Mouse (Mus musculus): ENCODE data around the gene Dnajc15. TPM values are rescaled to one million over a fixed set of nuclear protein-coding genes. Genes with fewer than 3 reads are reported as not detected.
"Not testable (repeated sequence)": the region's sequence is repeated elsewhere in the genome, so short reads cannot be mapped to it uniquely, and the experiment has no call there.

Gene Dnajc15
- polyA plus RNA-seq, 1 experiment from 2014 or later, result 107 TPM

- WGBS, result 78% methylated on average over 3 of the region's 3 CpGs
- ATAC-seq (ENCODE audit: insufficient number of reproducible peaks, insufficient read depth, low FRiP score, low TSS enrichment, low read depth), result no peak
- Histone ChIP-seq H3K27me3 (no peaks in the 10 kb centered on the region), H3K4me2 (no peak overlapping the region), H3K4me3 (no peak overlapping the region), H3K27ac (no peak overlapping the region), H3K9ac (no peak overlapping the region), H3K9me3 (peaks cover 3% of the 10 kb centered on the region; the same call in 1 of the 2 replicates), H3K4me1 (no peaks in the 10 kb centered on the region), H3K36me3 (no peaks in the 10 kb centered on the region)
Observed at GRCm38 (mm10) chr14:77886376-77886775, 11.5 kb upstream of the Dnajc15 start.

GRCm38 (mm10) chr14:77882669-77883068 lies 7.7 kb upstream of the Dnajc15 start:
- Histone ChIP-seq H3K9me3 (no peaks in the 10 kb centered on the region), H3K4me2 (no peak overlapping the region), H3K9ac (no peak overlapping the region), H3K27ac (no peak overlapping the region), H3K27me3 (no peaks in the 10 kb centered on the region), H3K4me1 (no peaks in the 10 kb centered on the region), H3K36me3 (no peaks in the 10 kb centered on the region), H3K4me3 (no peak overlapping the region)
- ATAC-seq (ENCODE audit: insufficient number of reproducible peaks, insufficient read depth, low FRiP score, low TSS enrichment, low read depth), result no peak
- WGBS, result 55% methylated on average over 6 of the region's 6 CpGs

GRCm38 (mm10) chr14:77881998-77882397 lies 7.1 kb upstream of the Dnajc15 start:
- WGBS, result 45% methylated on average over 1 of the region's 1 CpGs
- Histone ChIP-seq H3K36me3 (no peaks in the 10 kb centered on the region), H3K27me3 (no peaks in the 10 kb centered on the region), H3K4me2 (no peak overlapping the region), H3K27ac (no peak overlapping the region), H3K9me3 (no peaks in the 10 kb centered on the region), H3K9ac (no peak overlapping the region), H3K4me3 (no peak overlapping the region), H3K4me1 (no peaks in the 10 kb centered on the region)
- ATAC-seq (ENCODE audit: insufficient number of reproducible peaks, insufficient read depth, low FRiP score, low TSS enrichment, low read depth), result no peak

GRCm38 (mm10) chr14:77877876-77878275 lies 3.0 kb upstream of the Dnajc15 start:
- H3K27me3 ChIP-seq; H3K4me2 ChIP-seq; H3K36me3 ChIP-seq; H3K4me1 ChIP-seq; H3K9ac ChIP-seq; ATAC-seq (ENCODE audit: insufficient number of reproducible peaks, insufficient read depth, low FRiP score, low TSS enrichment, low read depth); H3K4me3 ChIP-seq; H3K9me3 ChIP-seq; H3K27ac ChIP-seq: not testable (repeated sequence)
- 93% methylated on average over 2 of the region's 2 CpGs for WGBS

GRCm38 (mm10) chr14:77876199-77876598 lies 1.3 kb upstream of the Dnajc15 start:
- Histone ChIP-seq H3K4me1 (no peaks in the 10 kb centered on the region), H3K9me3 (no peaks in the 10 kb centered on the region), H3K27ac (no peak overlapping the region), H3K36me3 (no peaks in the 10 kb centered on the region; the same call in 1 of the 2 replicates), H3K9ac (no peak overlapping the region), H3K4me2 (no peak overlapping the region), H3K27me3 (no peaks in the 10 kb centered on the region), H3K4me3 (no peak overlapping the region)
- ATAC-seq (ENCODE audit: insufficient number of reproducible peaks, insufficient read depth, low FRiP score, low TSS enrichment, low read depth), result no peak
- 100% methylated on average over 1 of the region's 1 CpGs for WGBS

GRCm38 (mm10) chr14:77871380-77871975 lies 3.4 kb downstream of the Dnajc15 start:
- Histone ChIP-seq H3K4me3 (no peak overlapping the region), H3K36me3 (peaks cover 3% of the 10 kb centered on the region), H3K9me3 (no peaks in the 10 kb centered on the region), H3K4me1 (no peaks in the 10 kb centered on the region), H3K4me2 (no peak overlapping the region), H3K27me3 (no peaks in the 10 kb centered on the region), H3K27ac (no peak overlapping the region), H3K9ac (no peak overlapping the region)
- WGBS, result 84% methylated on average over 6 of the region's 6 CpGs
- no peak for ATAC-seq (ENCODE audit: insufficient number of reproducible peaks, insufficient read depth, low FRiP score, low TSS enrichment, low read depth)

- no peaks in the 10 kb centered on the region for H3K27me3 ChIP-seq
- H3K9ac ChIP-seq, result no peak overlapping the region
- no peaks in the 10 kb centered on the region for H3K4me1 ChIP-seq
- WGBS, result 91% methylated on average over 3 of the region's 3 CpGs
- no peak overlapping the region for H3K4me3 ChIP-seq
- H3K9me3 ChIP-seq, result no peaks in the 10 kb centered on the region
- peaks cover 3% of the 10 kb centered on the region for H3K36me3 ChIP-seq
- H3K4me2 ChIP-seq, result no peak overlapping the region
- no peak overlapping the region for H3K27ac ChIP-seq
- ATAC-seq (ENCODE audit: insufficient number of reproducible peaks, insufficient read depth, low FRiP score, low TSS enrichment, low read depth), result no peak
Observed at GRCm38 (mm10) chr14:77870926-77871325, 4.0 kb downstream of the Dnajc15 start.

- H3K4me2 ChIP-seq, result no peak overlapping the region
- no peaks in the 10 kb centered on the region for H3K27me3 ChIP-seq
- H3K9me3 ChIP-seq, result no peaks in the 10 kb centered on the region
- no peak overlapping the region for H3K9ac ChIP-seq
- H3K4me1 ChIP-seq, result peaks cover 4% of the 10 kb centered on the region; the same call in 1 of the 2 replicates
- H3K27ac ChIP-seq, result no peak overlapping the region
- no peak for ATAC-seq (ENCODE audit: insufficient number of reproducible peaks, insufficient read depth, low FRiP score, low TSS enrichment, low read depth)
- H3K4me3 ChIP-seq, result no peak overlapping the region
- H3K36me3 ChIP-seq, result peaks cover 3% of the 10 kb centered on the region
- 90% methylated on average over 5 of the region's 5 CpGs for WGBS
Observed at GRCm38 (mm10) chr14:77867601-77868000, 7.3 kb downstream of the Dnajc15 start.

GRCm38 (mm10) chr14:77864510-77864909 lies 10.4 kb downstream of the Dnajc15 start:
- no peak for ATAC-seq (ENCODE audit: insufficient number of reproducible peaks, insufficient read depth, low FRiP score, low TSS enrichment, low read depth)
- Histone ChIP-seq H3K9me3 (no peaks in the 10 kb centered on the region), H3K36me3 (no peaks in the 10 kb centered on the region), H3K27ac (no peak overlapping the region), H3K4me3 (no peak overlapping the region), H3K4me1 (peaks cover 4% of the 10 kb centered on the region; the same call in 1 of the 2 replicates), H3K27me3 (no peaks in the 10 kb centered on the region), H3K9ac (no peak overlapping the region), H3K4me2 (no peak overlapping the region)
- 93% methylated on average over 6 of the region's 6 CpGs for WGBS

- Histone ChIP-seq H3K4me1 (peaks cover 4% of the 10 kb centered on the region; the same call in 1 of the 2 replicates), H3K9me3 (no peaks in the 10 kb centered on the region), H3K27ac (no peak overlapping the region), H3K27me3 (no peaks in the 10 kb centered on the region), H3K4me2 (no peak overlapping the region), H3K9ac (no peak overlapping the region), H3K36me3 (no peaks in the 10 kb centered on the region), H3K4me3 (no peak overlapping the region)
- no peak for ATAC-seq (ENCODE audit: insufficient number of reproducible peaks, insufficient read depth, low FRiP score, low TSS enrichment, low read depth)
- WGBS, result 80% methylated on average over 3 of the region's 3 CpGs
Observed at GRCm38 (mm10) chr14:77864051-77864450, 10.9 kb downstream of the Dnajc15 start.

GRCm38 (mm10) chr14:77860841-77861560 lies 13.9 kb downstream of the Dnajc15 start:
- Histone ChIP-seq H3K4me1 (peaks cover 4% of the 10 kb centered on the region; the same call in 1 of the 2 replicates), H3K4me3 (no peak overlapping the region), H3K36me3 (peaks cover 3% of the 10 kb centered on the region; the same call in 1 of the 2 replicates), H3K27me3 (no peaks in the 10 kb centered on the region), H3K27ac (no peak overlapping the region), H3K4me2 (no peak overlapping the region), H3K9ac (no peak overlapping the region), H3K9me3 (no peaks in the 10 kb centered on the region)
- 68% methylated on average over 5 of the region's 5 CpGs for WGBS
- ATAC-seq (ENCODE audit: insufficient number of reproducible peaks, insufficient read depth, low FRiP score, low TSS enrichment, low read depth), result no peak

GRCm38 (mm10) chr14:77859894-77860293 lies 15.0 kb downstream of the Dnajc15 start:
- H3K4me2 ChIP-seq, result no peak overlapping the region
- no peak overlapping the region for H3K4me3 ChIP-seq
- 83% methylated on average over 1 of the region's 1 CpGs for WGBS
- no peak overlapping the region for H3K9ac ChIP-seq
- H3K4me1 ChIP-seq, result peaks cover 4% of the 10 kb centered on the region; the same call in 1 of the 2 replicates
- no peaks in the 10 kb centered on the region for H3K9me3 ChIP-seq
- no peak overlapping the region for H3K27ac ChIP-seq
- no peak for ATAC-seq (ENCODE audit: insufficient number of reproducible peaks, insufficient read depth, low FRiP score, low TSS enrichment, low read depth)
- peaks cover 3% of the 10 kb centered on the region; the same call in 1 of the 2 replicates for H3K36me3 ChIP-seq
- no peaks in the 10 kb centered on the region for H3K27me3 ChIP-seq
